Mouse (Mus musculus) liver, embryonic 15.5 days (tissue): ENCODE results near the gene Ano10. TPM values are rescaled to one million over a fixed set of nuclear protein-coding genes. Genes with fewer than 3 reads are reported as not detected.

Source experiments
- ATAC-seq: fragments of 200-750 bp; cut with Nextera tagmentation; 2 replicates; pipeline ENCODE4 v1.8.0; 2017; ENCODE audit warnings: moderate number of reproducible peaks, mild to moderate bottlenecking, moderate library complexity; ENCODE audit not compliant: insufficient read depth
- H3K27ac ChIP-seq: fragments of 300-500 bp; sonication (generic); replicated peaks from 2 replicates; pipeline ENCODE4 v1.5.1; 2015; ENCODE audit warnings: mild to moderate bottlenecking, inconsistent platforms
- H3K27me3 ChIP-seq: fragments of 300-500 bp; sonication (generic); 2 replicates; pipeline ENCODE4 v1.6.1; 2015; ENCODE audit warnings: mild to moderate bottlenecking, inconsistent platforms
- H3K36me3 ChIP-seq: fragments of 300-500 bp; sonication (generic); replicated peaks from 2 replicates; pipeline ENCODE4 v1.6.1; 2015; ENCODE audit warnings: moderate library complexity, mild to moderate bottlenecking, inconsistent platforms
- H3K4me1 ChIP-seq: fragments of 300-500 bp; sonication (generic); replicated peaks from 2 replicates; pipeline ENCODE4 v1.6.1; 2015; ENCODE audit warnings: inconsistent platforms
- H3K4me2 ChIP-seq: fragments of 300-500 bp; sonication (generic); 2 replicates; pipeline ENCODE4 v1.6.1; 2015; ENCODE audit warnings: moderate library complexity, mild to moderate bottlenecking, inconsistent platforms
- H3K4me3 ChIP-seq: fragments of 300-500 bp; sonication (generic); replicated peaks from 2 replicates; pipeline ENCODE4 v1.5.1; 2015; ENCODE audit warnings: mild to moderate bottlenecking, inconsistent platforms
- H3K9ac ChIP-seq: fragments of 300-500 bp; sonication (generic); 2 replicates; pipeline ENCODE4 v1.6.1; 2015; ENCODE audit warnings: moderate library complexity, mild to moderate bottlenecking, inconsistent platforms
- H3K9me3 ChIP-seq: fragments of 300-500 bp; sonication (generic); replicated peaks from 2 replicates; pipeline ENCODE4 v1.6.1; 2016; ENCODE audit warnings: inconsistent platforms
- WGBS: fragments of 180-500 bp; shearing (Covaris S2); methylation state at CpG from one replicate; pipeline ENCODE4 v1.1.7; 2015; ENCODE audit warnings: mixed read lengths; ENCODE audit not compliant: insufficient replicate concordance; 5-methylcytosine and 5-hydroxymethylcytosine counted together
- polyA plus RNA-seq: library from polyadenylated mRNA; unstranded; fragments of >200 nt; fragmentation: Nextera tagmentation; extraction: Ambion mirVana; gene quantifications from 2 replicates; pipeline ENCODE4 v1.2.1, GENCODE M21; 2015

Gene Ano10
- polyA plus RNA-seq, 1 experiment from 2014 or later = 13.7 TPM

- WGBS = 67% methylated on average over 5 of the region's 5 CpGs
- Histone ChIP-seq H3K27me3 (no peaks in the 10 kb centered on the region), H3K4me1 (peaks cover 11% of the 10 kb centered on the region; the same call in 1 of the 2 replicates), H3K9ac (no peak overlapping the region), H3K9me3 (no peaks in the 10 kb centered on the region), H3K36me3 (peaks cover 44% of the 10 kb centered on the region), H3K4me2 (no peak overlapping the region), H3K4me3 (no peak overlapping the region), H3K27ac (no peak overlapping the region)
- ATAC-seq = no peak
These were observed 137.7 kb downstream of the Ano10 start for GRCm38 (mm10) chr9:122156389-122157078.

- no peak overlapping the region for H3K27ac ChIP-seq
- no peaks in the 10 kb centered on the region for H3K27me3 ChIP-seq
- no peak overlapping the region for H3K4me3 ChIP-seq
- WGBS = 80% methylated on average over 1 of the region's 1 CpGs
- ATAC-seq = no peak
- H3K9ac ChIP-seq = no peak overlapping the region
- no peaks in the 10 kb centered on the region for H3K9me3 ChIP-seq
- H3K4me2 ChIP-seq = no peak overlapping the region
- H3K36me3 ChIP-seq = peaks cover 33% of the 10 kb centered on the region
- H3K4me1 ChIP-seq = peaks cover 16% of the 10 kb centered on the region
These were observed 139.0 kb downstream of the Ano10 start for GRCm38 (mm10) chr9:122155193-122155592.

- Histone ChIP-seq H3K9me3 (no peaks in the 10 kb centered on the region), H3K9ac (no peak overlapping the region), H3K4me2 (no peak overlapping the region), H3K36me3 (peaks cover 27% of the 10 kb centered on the region), H3K27ac (no peak overlapping the region), H3K27me3 (no peaks in the 10 kb centered on the region), H3K4me1 (peaks cover 23% of the 10 kb centered on the region), H3K4me3 (no peak overlapping the region)
- ATAC-seq = no peak
- 67% methylated on average over 3 of the region's 3 CpGs for WGBS
These were observed 140.8 kb downstream of the Ano10 start for GRCm38 (mm10) chr9:122153436-122153835.

GRCm38 (mm10) chr9:122152501-122152900 lies 141.7 kb downstream of the Ano10 start:
- 50% methylated on average over 1 of the region's 1 CpGs for WGBS
- Histone ChIP-seq H3K4me1 (peaks cover 23% of the 10 kb centered on the region), H3K4me2 (no peak overlapping the region)

GRCm38 (mm10) chr9:122152063-122152462 lies 142.2 kb downstream of the Ano10 start:
- 61% methylated on average over 4 of the region's 4 CpGs for WGBS
- H3K27me3 ChIP-seq = no peaks in the 10 kb centered on the region
- no peaks in the 10 kb centered on the region for H3K9me3 ChIP-seq

More at GRCm38 (mm10) chr9:122152501-122152900, 141.7 kb downstream of the Ano10 start:
- ATAC-seq = no peak
- no peak overlapping the region for H3K4me3 ChIP-seq
- no peak overlapping the region for H3K27ac ChIP-seq
- no peaks in the 10 kb centered on the region for H3K27me3 ChIP-seq
- no peak overlapping the region for H3K9ac ChIP-seq
- no peaks in the 10 kb centered on the region for H3K9me3 ChIP-seq
- peaks cover 19% of the 10 kb centered on the region for H3K36me3 ChIP-seq

GRCm38 (mm10) chr9:122149997-122150826 lies 144.0 kb downstream of the Ano10 start:
- WGBS = 49% methylated on average over 9 of the region's 9 CpGs
- H3K4me2 ChIP-seq = no peak overlapping the region
- no peak overlapping the region for H3K9ac ChIP-seq
- no peaks in the 10 kb centered on the region for H3K9me3 ChIP-seq
- no peaks in the 10 kb centered on the region for H3K27me3 ChIP-seq
- no peak for ATAC-seq
- peaks cover 6% of the 10 kb centered on the region; the same call in 1 of the 2 replicates for H3K36me3 ChIP-seq
- no peak overlapping the region for H3K4me3 ChIP-seq
- peaks cover 36% of the 10 kb centered on the region for H3K4me1 ChIP-seq
- no peak overlapping the region for H3K27ac ChIP-seq

More at GRCm38 (mm10) chr9:122152063-122152462, 142.2 kb downstream of the Ano10 start:
- no peak overlapping the region for H3K27ac ChIP-seq
- H3K9ac ChIP-seq = no peak overlapping the region
- no peak overlapping the region for H3K4me3 ChIP-seq
- H3K36me3 ChIP-seq = peaks cover 15% of the 10 kb centered on the region
- no peak overlapping the region for H3K4me2 ChIP-seq
- no peak for ATAC-seq
- H3K4me1 ChIP-seq = peaks cover 23% of the 10 kb centered on the region

GRCm38 (mm10) chr9:122148356-122148755 lies 145.9 kb downstream of the Ano10 start:
- Histone ChIP-seq H3K9me3 (no peaks in the 10 kb centered on the region), H3K36me3 (peaks cover 16% of the 10 kb centered on the region), H3K27me3 (no peaks in the 10 kb centered on the region), H3K4me3 (no peak overlapping the region), H3K9ac (no peak overlapping the region), H3K4me1 (peaks cover 36% of the 10 kb centered on the region), H3K27ac (no peak overlapping the region), H3K4me2 (no peak overlapping the region)
- ATAC-seq = no peak
- WGBS = 63% methylated on average over 3 of the region's 3 CpGs

- peaks cover 34% of the 10 kb centered on the region for H3K4me1 ChIP-seq
- H3K4me3 ChIP-seq = no peak overlapping the region
- H3K9ac ChIP-seq = no peak overlapping the region
- no peak for ATAC-seq
- H3K27ac ChIP-seq = no peak overlapping the region
- H3K27me3 ChIP-seq = no peaks in the 10 kb centered on the region
- no peaks in the 10 kb centered on the region for H3K9me3 ChIP-seq
- 59% methylated on average over 4 of the region's 4 CpGs for WGBS
- no peak overlapping the region for H3K4me2 ChIP-seq
- peaks cover 13% of the 10 kb centered on the region for H3K36me3 ChIP-seq
These were observed 147.9 kb downstream of the Ano10 start for GRCm38 (mm10) chr9:122146124-122146870.

GRCm38 (mm10) chr9:122145677-122146076 lies 148.5 kb downstream of the Ano10 start:
- H3K4me2 ChIP-seq = no peak overlapping the region
- no peak overlapping the region for H3K4me3 ChIP-seq
- H3K4me1 ChIP-seq = peaks cover 34% of the 10 kb centered on the region
- no peak overlapping the region for H3K9ac ChIP-seq
- H3K27ac ChIP-seq = no peak overlapping the region
- H3K36me3 ChIP-seq = peaks cover 13% of the 10 kb centered on the region
- H3K9me3 ChIP-seq = no peaks in the 10 kb centered on the region
- ATAC-seq = no peak
- no peaks in the 10 kb centered on the region for H3K27me3 ChIP-seq

GRCm38 (mm10) chr9:122144776-122145175 lies 149.4 kb downstream of the Ano10 start:
- Histone ChIP-seq H3K9ac (no peak overlapping the region), H3K27ac (no peak overlapping the region), H3K4me3 (no peak overlapping the region), H3K27me3 (no peaks in the 10 kb centered on the region), H3K36me3 (peaks cover 13% of the 10 kb centered on the region), H3K4me1 (peaks cover 29% of the 10 kb centered on the region), H3K4me2 (no peak overlapping the region), H3K9me3 (no peaks in the 10 kb centered on the region)
- 72% methylated on average over 3 of the region's 3 CpGs for WGBS
- no peak for ATAC-seq

- 71% methylated on average over 1 of the region's 1 CpGs for whole genome bisulfite sequencing
- Histone ChIP-seq H3K4me2 (no peak overlapping the region), H3K9ac (no peak overlapping the region), H3K4me1 (peaks cover 28% of the 10 kb centered on the region), H3K27ac (peak overlapping the region; percentile 48; the same call in 1 of the 2 replicates), H3K4me3 (no peak overlapping the region), H3K9me3 (no peaks in the 10 kb centered on the region), H3K36me3 (peaks cover 13% of the 10 kb centered on the region), H3K27me3 (no peaks in the 10 kb centered on the region)
- ATAC-seq = no peak
These were observed 151.0 kb downstream of the Ano10 start for GRCm38 (mm10) chr9:122143219-122143618.
